Mouse (Mus musculus) T-cell, adult 2 months (primary cell): ENCODE data around the gene Rbfox2.
A peak's percentile ranks its signal among the peaks of the same experiment; 100 is the strongest.

Experiments used
- DNase-seq: peaks from one replicate; pipeline ENCODE4 v3.0.0; 2022; ENCODE audit warnings: low spot score

The Rbfox2 gene

DNA sequence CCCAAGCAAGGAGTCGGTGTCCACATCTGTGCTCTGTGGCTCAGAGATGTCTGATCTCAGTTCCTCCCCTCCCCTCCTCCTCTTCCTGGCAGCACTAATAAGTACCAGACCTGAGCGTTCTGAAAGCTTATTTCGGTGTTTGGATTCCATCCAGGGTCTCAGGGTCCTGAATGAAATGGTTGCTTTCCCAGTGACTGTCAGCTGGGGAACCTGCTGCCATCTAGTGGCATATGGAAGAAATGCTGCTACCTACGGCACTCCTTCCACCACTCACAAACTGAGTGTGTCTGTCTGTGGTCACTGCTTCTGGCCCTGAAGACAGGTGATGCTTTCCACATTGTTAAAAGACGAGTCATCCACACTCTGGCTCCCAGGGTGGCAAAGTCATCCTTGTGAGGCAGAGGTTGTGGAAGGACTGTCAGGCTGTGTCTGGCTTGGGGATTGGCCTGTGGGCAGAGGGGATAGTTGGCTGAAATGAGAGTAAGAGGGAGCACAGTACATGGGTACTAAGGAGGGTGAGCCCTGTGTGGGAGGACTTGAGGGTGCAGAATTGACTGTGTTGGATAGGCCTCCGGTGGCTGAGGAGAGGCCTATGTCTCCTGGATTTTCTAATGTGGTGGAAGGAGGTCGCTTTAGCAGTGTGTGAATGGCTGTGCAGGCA, 277.3 kb downstream of the Rbfox2 start:
- DNase-seq = peak; percentile 2
